Mouse (Mus musculus) c-Kit-positive CD71-negative TER-119-negative erythroid progenitor cells, embryonic 14.5 days (primary cell): ENCODE results near the gene Ctdsp1.

Experiments
- DNase-seq: peaks from one replicate; pipeline ENCODE4 v3.0.0-alpha.2; 2013; ENCODE audit warnings: low read depth

Ctdsp1 gene

DNA sequence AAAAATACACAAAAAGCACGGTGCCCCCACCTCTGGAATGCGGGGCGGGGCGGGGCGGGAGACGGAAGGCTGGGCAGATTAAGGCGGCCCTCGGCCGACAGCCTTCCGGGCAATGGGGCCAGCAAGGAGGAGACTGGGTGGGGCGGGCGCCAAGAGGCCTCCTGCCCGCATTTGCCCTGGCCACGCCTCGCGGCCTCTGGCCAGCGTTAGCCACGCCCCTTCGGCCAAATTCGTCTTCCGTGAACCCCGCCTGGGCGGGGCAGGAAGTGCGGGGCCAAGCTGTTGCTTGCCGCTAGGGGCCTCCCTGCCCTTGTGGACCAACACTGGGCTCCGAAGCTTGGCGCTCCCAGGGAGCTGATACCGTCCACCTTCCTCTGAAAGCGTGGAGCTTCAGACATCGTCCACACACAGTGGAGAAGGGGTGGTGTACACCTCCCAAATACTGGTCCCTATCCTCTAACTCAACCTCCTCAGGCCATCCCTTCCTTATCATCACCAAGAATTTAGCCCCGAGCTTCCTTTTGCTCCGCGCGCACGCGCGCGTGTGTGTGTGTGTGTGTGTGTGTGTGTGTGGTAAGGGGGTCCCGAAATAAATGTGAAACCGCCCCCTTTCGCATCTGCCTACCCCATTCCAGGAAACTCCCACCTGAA is 6.1 kb downstream of the Ctdsp1 start:
- peak; percentile 95 for DNase-seq

DNA sequence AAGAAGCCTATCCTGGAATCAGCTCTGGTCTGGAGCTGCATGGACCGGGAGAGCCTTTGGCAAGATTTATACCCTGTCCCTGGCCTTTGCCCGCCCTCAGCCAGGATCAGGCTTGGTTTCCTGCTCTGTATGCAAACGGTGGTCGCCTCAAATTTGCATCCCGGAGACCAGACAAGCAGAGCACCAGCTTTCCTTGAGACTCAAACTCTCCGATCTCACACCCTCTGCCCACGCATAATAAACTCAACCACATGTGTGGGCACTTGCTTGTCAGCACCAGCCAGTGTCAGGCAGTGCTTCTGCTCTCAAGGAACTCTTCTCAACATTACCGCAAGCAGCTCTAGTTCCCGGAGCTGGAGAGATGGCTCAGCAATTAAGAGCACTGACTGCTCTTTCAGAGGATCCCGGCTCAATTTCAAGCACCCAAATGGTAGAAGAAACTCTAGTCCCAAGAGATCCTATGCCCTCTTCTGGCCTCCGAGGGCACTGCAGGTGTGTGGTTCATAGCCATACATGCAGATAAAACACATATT is 6.7 kb downstream of the Ctdsp1 start:
- DNase-seq = no peak

DNA sequence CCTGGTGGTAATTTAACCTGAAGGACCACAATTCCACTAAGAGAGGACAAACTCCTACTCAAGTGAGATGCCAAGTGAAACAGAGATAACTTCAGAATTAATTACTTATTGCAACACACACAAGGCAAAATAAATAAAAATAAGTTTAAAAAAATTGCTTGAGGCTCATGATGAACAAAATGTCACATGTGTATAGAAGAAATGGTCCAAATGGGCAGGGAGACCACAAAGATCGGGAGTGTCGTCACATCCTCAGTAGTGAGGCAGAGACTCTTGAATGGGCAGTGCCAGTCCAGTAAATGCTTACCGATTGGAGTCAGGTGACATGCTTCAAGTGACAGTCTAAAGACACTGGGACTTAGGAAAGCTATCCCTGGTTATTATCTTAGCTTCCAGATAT is 9.2 kb downstream of the Ctdsp1 start:
- DNase-seq = no peak

DNA sequence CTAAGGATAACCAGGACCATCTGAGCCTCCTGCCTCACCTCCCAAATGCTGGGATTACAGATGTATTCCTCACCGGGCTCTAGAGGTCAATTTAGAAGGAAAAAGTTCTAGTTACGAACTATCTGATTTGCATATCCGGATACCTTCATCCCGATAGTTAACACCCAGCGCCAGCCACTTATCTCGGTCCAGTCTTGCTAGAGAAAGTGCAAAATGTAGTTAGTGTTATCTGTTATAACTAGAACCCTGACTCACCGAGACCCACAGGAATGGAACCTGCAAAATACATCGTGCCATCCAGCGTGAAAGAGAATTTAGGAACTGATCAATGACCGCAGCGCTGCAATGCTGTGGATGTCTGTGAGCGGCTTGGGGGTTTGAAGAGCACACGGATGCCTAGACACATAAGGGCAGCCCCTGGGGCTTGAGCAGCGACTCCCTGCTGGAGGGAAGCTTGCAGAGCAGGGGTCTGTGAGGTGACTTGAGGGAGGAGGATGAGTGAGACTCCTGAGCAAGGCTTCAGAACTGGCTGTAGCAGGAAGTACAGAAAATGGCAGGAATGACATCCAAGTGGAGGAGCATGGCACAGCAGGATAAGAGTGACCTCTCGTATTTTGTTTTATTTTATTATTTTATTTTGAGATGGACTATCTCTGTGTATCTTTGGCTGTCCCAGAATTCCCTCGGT is 9.8 kb downstream of the Ctdsp1 start:
- no peak for DNase-seq

DNA sequence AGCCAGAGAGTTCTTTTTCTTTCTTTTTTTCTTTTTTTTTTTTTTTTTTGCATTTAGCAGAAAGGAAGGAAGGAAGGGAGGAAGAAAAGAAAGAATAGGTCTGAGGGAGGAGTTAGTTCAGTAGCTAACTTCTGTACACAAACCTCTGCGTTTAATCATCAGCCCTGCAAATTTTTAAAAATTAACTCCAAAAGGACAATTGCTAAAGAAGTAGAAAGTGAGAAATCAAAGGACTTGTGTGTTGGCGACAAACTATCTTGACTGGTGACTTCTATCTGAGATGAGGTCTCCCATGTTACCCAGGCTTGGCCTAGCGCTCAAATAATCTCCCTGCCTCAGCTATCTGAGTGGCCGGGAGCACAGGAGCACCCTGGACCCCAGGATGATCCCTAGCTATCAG is 12.9 kb downstream of the Ctdsp1 start:
- DNase-seq = no peak

DNA sequence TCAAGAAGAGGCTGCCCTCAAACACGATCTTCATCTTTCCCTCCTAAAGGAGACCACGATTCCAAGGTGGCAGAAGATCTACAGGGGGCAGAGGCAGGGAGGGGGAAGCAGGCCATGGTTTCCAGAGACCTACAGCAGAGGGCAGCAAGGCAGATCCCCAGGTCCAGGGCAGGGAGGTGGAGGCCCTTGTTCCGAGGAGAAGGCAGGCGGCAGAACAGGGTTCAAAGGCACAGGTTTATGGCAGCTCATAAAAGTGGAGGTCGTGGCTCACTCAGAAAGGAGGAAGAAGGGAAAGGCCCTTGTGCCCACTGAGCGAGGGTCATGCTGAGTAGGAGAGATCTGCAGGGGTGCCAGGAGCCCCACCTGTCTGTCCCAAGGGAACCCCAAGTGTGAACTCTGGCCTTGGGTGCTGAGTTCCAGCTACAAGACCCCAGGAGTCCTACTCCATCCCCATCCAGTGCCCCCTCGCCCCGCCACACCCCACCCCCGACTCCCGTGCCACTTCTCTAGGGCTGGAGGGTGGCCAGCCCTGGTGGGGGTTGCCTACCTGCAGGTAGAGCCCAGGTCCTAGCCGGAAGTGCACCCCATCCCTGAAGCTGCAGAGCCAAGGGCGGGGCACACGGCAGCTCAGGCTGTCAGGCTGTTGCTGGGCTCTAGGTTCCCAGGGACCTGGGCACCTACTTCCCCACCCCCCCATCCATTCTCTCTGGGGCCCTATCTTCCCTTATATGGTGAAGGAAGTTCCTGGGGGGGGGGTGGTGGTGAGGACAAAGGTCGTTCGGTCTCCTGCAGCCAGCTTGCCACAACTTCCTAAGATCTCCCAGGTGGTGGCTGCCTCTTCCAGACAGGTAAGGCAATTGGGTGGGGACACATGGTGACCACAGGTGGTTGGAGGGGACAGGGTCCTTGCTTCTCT is 17.5 kb downstream of the Ctdsp1 start, which contains the start of gene Vil1:
Vil1 (plus strand) TSS at position 788 of the 916 bp plus-strand sequence.
- DNase-seq = no peak

DNA sequence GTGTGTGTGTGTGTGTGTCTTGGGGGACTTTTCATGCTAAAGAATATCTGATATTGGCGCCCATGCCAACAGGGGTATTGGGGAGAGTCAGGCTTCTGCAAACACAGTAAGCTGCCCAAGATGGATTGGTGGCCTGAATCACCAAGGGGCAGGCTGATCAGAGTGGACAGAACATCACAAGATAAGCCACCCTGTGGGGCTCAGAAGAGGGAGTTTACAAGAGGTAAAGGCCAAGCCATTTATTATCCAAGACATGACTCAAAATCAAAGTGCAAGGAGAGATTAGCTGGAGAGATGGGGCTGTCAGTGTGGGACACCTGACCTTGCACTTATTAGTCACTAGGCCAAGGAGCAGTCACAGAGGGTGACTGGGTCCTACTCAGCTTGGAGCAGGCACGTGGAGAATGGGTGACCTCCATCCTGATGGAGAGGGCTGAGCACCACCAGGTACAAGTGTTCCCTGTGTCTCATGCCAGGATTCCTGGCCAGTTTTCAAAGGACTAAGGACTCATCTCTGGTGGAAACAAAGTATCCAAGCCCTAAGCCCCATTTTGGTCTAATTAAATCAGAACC is 20.5 kb downstream of the Ctdsp1 start:
- DNase-seq = no peak

DNA sequence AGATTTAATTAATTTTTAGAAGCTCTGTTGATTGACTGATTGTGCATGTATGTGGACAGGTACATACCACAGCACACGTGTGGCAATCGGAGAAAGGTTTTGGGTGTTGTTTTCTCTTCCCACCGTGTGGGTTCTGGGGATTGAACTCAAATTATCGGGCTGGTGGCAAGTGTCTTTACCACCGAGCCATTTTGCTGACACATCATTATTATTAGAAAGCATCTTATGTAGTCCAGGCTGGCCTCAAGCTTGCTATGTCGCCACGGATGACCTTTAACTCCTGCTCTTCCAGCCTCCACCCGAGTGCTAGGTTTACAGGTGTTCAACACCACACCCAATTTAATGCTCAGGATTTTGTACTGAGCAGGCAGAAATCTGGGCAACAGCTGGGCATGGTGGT is 21.4 kb downstream of the Ctdsp1 start:
- no peak for DNase-seq

DNA sequence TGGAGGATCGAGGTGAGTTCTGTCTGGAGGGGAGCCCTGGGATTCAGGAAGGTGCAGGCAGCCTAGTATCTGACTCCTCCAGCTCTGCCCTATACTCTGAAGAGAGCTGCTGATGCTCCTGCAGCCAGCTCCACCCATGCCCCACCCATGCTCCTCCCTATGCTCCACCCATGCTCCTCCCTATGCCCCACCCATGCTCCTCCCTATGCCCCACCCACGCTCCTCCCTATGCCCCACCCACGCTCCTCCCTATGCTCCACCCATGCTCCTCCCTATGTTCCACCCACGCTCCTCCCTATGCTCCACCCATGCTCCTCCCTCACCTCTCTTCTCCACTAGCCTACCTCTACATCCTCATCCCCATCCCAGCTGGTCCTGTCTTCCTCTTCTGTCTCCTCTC is 23.8 kb downstream of the Ctdsp1 start:
- DNase-seq = no peak

DNA sequence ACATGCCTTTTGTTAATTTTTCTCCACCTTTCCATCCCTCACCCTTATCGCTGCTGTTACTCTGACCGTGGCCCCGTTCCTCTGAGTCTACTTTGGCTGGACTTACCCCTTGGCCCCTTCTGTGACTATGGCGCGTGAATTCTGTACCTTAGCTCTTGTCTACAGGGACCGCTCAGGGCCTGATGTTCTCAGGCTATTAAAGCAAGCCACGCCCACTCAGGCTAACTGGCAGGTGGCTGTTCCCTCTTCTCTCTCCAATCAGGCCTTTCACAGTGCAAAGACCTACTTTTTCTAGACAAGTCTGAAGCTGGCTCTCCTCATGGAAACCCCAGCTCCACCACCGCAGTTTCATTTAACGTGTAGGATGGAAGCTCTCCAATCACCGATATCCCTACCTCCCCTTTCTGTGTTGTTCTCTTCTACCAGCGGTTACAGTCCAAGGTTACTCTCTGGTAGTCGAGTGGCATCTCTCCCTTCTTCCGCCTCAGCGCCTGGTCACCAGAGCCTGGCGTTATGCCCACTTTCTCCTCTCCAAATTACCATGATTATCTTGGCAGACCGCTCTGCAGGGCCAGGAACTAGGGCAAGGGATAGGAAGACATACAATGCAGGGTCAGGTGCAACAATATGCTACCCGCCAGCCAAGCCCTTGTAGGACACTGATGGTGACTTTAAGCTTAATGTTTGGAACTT is 27.6 kb downstream of the Ctdsp1 start:
- DNase-seq = no peak

DNA sequence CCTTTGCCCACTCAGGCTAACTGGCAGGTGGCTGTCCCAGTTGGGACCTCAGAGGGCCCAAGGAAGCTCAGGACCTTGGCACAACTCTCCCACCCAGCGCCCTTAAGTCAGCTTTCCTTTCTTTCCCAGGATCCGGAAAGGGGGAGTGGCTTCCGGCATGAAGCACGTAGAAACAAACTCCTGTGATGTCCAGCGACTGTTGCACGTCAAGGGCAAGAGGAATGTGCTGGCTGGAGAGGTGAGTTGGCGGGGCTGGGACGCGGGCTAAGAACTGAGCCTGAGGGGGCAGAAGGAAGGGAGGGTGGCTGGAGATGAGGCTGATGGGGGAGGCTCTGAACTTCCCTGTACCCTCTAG is 28.1 kb downstream of the Ctdsp1 start:
- DNase-seq = no peak

DNA sequence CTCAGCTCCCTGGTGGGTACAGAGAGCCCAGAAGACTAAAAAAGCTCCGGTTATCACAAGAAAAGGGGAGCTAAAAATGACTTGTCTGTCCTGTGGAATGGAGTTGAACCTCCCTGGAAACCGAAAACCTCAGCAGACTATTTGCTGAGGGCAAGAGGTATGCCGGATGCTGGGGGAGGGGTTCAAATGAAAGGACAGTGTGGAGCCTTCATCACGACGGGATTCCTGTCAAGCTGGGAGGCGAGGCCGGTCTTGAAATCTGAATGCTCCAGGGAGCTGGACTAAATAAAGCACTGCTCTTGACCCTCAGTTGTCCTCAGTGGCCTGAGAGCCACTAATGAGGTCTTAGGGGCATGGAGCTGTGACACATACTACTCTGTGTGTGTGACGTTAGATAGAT is 31.8 kb downstream of the Ctdsp1 start:
- DNase-seq = no peak

DNA sequence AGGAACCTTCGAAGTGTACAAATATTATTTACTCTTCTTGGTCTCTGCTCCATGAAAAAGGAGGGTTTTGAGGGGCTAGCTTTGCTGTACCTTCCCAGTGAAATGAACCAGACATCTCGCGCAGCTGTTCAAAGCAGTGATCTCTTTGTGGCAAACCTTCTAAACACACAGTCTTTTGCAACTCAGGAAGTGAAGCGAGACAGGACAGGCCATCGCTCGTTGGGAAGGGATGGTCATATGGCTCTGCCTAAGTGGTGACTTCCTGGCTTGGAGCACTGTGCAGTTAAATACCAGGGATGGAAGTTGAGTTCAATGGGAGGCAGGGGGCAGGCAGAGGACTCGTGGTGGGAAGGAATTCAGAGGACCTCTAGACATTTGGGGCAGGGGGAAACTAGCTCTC is 34.5 kb downstream of the Ctdsp1 start:
- DNase-seq = no peak

DNA sequence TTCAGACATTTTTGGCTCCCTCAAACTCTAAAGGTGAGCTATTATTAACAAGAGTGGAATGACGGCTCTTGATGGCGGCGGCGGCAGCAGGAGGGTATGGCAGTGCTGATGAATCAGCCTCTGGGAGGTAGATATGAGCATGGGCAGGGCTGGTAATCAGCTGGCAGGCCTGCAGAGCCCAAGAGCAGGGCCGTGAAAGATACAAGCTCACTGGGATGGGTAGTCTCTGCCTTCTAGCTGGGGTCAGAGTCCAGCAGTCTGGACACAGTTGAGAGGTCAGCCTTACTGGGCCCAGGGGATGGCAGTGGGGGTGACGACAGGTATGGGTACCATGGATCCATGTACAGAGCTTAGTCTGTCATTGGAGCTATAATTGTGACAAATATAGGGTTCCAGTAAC is 41.9 kb downstream of the Ctdsp1 start:
- DNase-seq = no peak

DNA sequence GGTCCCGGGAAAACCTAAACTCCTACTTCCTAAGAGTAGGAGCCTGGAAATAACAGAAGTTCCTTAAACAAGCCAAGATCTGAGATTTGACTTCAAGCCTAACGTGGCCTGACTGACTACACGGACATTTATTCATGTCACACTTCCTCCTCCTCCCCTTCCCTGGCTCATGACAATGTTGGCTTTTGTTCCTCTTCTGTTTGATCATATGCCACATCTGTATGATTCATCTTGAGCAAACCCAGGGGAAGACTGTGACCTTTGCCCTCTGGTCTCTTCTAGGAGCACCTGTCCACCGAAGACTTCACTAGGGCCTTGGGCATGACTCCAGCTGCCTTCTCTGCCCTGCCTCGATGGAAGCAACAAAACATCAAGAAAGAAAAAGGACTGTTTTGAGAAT is 43.3 kb downstream of the Ctdsp1 start:
- no peak for DNase-seq

DNA sequence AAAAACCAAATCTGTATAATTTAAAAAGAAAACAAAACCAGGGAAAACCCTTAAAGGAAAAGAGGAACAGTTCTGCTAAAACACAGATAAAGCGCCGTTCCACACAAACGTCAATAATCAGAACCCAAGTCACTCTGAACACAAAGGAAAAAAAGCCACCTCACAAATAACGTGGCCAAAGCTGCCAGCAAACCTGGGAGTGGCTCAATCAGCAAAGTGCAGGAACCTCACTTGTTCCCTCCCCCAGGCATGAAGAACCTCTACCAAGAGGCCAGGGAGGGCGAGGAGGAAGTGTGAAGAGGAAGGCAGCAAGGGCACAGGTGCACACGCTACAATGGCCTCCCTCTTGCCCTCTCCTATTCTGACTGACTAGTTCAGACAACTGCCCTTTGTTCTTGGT is 44.3 kb downstream of the Ctdsp1 start:
- peak; percentile 25 for DNase-seq

DNA sequence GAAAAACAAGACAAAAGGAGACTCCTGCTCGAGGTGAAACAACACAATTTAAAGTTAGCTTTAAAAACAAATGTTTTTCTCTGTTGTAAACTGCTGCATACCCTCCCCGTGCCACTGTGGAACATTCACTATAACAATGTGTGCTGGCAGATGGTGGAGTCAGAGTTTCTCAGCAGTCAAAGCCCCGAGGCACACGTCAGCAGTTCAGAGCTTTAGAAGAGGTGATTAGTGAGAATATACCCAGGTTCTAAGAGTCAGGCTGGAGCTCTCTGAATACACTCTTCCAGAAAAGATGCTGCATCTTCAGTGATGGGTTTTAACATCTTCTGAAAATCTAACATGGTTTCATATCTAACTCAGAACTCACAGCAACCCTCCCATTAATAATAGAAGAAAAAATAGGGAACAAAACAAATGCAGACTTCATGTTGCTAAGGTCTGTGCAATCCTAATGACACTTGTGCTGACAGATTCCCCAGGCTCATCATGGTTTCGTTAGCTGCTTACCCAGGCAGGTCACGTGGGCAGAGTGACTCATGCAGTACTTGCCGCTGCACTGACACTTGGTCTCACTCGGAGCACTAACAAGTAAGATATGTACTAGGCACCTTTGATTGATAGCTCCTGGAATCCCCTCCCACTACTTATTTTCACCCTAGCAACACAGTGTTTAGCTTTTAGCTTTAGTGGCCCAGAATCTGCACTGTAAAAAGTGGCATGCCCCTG is 46.6 kb downstream of the Ctdsp1 start:
- DNase-seq = no peak

DNA sequence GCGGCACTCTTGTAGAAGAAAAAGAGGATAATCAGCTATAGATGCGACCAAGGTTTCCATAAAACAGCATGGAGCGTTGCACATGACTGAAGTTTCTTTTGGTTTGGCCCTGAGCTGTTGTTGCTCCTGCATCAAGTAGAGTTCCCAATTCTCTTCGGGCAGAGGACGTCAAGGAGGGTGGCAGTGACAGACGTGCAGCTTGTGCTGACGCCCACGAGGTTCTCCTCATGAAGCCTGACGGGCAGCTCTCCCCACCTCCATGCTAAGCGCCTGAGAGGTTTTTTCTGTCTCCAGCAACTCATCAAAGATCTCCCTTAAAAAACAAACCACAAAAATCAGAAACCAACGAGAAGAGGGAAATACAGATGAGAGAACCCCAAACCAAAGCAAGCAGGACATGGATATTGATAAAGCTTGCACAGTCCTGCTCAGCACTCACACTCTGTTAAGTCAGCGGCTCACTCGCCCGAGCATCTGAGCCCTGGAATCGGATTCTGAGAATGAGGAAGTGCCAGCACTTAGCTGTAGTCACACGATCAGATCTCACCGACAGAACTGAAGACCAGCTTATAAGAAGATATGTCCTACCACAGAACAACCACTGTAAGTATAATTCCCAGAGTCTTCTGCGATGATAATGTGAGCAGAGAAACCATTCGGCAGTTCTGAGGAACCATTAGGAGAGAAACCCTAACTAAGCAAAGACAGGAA is 48.0 kb downstream of the Ctdsp1 start:
- DNase-seq = no peak

DNA sequence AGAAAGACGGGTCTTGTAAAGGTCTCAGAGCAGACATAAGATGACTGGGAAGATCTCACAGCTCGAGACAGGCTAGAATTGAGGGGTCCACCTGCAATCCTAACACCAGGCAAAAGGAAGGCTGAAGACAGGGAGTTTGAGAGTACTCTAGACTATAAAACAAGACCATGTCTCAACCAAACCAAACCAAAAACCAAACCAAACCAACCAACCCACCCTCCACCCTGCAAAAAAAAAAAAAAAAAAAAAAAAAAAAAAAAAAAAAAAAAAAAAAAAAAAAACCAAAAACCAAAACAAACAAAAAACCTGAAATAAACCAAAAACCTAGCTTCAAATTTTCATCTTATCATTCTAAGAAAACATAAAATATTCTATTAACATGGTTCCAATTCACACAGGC is 53.2 kb downstream of the Ctdsp1 start:
- no peak for DNase-seq
